Mouse (Mus musculus): ENCODE measurements at regions not wholly inside any gene's neighbourhood (a gene's known extent, or its start where the extent isn't known, plus 50 kb on each side); places are given as distances from the start of the nearest gene placed in this dataset.

DNA sequence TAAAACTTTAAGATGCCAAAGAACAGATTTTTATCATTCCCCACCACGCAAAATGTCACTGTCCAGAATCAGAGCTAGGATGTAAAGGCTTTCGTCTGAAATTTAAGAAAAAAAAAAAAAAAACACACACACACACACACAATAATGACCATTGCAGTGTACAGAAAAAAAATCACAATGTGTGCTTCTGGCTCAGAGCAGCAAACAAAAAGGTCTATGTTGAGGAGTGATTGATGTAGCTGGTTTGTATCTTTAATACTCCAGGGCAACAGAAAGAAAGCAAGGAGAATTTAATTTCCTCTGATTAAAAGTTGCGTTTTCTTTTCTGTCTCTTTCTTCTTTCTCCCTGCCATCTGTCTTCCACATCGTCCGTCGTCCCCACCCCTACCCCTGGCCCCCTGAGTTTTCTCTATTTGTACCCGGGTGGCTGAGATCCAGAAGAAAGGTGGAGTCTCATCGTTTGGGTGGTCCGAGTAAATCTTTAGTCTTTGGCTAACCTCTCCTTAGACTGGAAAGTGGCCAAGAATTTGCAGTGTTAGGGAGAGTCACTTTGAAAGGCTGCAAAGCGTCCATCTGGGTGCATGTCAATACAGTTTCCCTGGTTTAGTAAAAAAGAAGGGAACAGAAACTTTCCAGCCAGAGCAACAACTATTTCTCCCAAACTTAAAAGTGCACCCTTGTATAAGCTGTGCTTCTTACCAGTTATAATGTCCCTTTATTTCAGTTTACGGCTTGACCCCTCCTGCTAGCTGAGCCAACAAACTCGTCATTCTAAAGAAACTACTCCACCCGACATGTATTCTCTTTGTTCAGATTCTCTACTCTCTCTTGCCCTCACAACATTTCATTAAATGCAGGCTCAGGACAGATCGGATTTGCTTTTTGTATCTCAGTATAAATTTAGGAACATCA is 199.6 kb upstream of the Cxadr start:
- no peaks in the 10 kb centered on the region for H3K27me3 ChIP-seq (ENCODE audit: insufficient read depth, low read length)
- no peaks in the 10 kb centered on the region for H3K36me3 ChIP-seq (ENCODE audit: insufficient read depth, low read length)
- ATAC-seq (ENCODE audit: low FRiP score) (peak; percentile 27; the same call in 1 of the 2 replicates), DNase-seq (ENCODE audit: low spot score) (peak; percentile 84)
- no peaks in the 10 kb centered on the region for H3K4me1 ChIP-seq (ENCODE audit: insufficient read depth, low read length)
- peak overlapping the region; percentile 28 for H3K4me2 ChIP-seq (ENCODE audit: low read depth, low read length, poor library complexity, severe bottlenecking)
- H3K9me3 ChIP-seq (ENCODE audit: low read length) = no peaks in the 10 kb centered on the region
- 18% methylated on average over 14 of the region's 14 CpGs for WGBS
- H3K4me3 ChIP-seq (ENCODE audit: low read depth, low read length) = 0 out of 2 replicates have a peak overlapping the region, but pooled peaks have one; percentile 6
- H3K27ac ChIP-seq (ENCODE audit: low read depth, low read length) = no peak overlapping the region
- no peak for TF ChIP-seq CTCF (IDR thresholded peaks at IDR 0.05)
- no peak overlapping the region for H3K9ac ChIP-seq (replicated peaks; ENCODE audit: low read length, poor library complexity, severe bottlenecking)

DNA sequence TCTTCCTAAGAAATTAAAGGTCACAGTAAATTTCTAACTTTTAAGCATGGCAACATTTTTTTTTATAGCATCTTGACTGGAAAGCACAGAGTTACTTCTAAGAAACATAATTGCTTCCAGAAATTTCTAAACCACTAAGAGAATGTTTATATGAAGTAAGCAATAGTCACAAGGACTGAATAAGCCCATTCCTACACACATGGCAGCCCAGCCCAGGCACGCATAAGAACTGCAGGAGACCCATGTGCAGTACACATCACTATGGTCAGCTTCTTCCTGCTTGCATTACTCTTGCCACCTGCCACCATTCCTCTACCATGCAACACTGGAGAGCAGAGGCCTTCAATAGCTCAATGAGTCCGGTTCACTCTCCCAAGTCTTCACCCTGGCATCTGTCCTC is 201.4 kb upstream of the Cxadr start:
- Histone ChIP-seq H3K9me3 (ENCODE audit: low read length) (no peaks in the 10 kb centered on the region), H3K9ac (replicated peaks; ENCODE audit: low read length, poor library complexity, severe bottlenecking) (no peak overlapping the region), H3K4me2 (ENCODE audit: low read depth, low read length, poor library complexity, severe bottlenecking) (no peak overlapping the region), H3K27me3 (ENCODE audit: insufficient read depth, low read length) (no peaks in the 10 kb centered on the region), H3K4me1 (ENCODE audit: insufficient read depth, low read length) (no peaks in the 10 kb centered on the region), H3K36me3 (ENCODE audit: insufficient read depth, low read length) (no peaks in the 10 kb centered on the region), H3K4me3 (ENCODE audit: low read depth, low read length) (no peak overlapping the region), H3K27ac (ENCODE audit: low read depth, low read length) (no peak overlapping the region)
- no peak for TF ChIP-seq CTCF (IDR thresholded peaks at IDR 0.05)
- no peak for ATAC-seq (ENCODE audit: low FRiP score)
- DNase-seq (ENCODE audit: low spot score) = no peak
- 95% methylated on average over 2 of the region's 2 CpGs for WGBS

DNA sequence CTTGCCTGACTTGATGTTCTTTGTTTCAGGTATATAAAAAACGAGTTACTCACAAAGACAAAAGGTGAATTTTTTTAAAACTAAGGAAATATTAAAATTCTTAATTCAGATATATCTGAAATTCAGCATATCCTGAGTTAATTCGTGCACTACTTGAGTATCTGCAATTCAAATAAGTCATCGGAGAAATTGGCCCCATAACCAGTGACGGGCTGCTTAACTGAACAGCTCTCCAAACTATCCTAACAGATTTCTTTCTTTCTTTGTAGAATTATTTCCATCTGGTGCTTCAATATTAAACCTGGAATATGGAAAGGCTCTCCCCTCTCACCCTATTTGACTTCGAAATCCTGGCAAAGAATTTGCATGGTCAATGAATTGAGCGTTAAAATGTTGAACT is 202.2 kb upstream of the Cxadr start:
- WGBS = 69% methylated on average over 6 of the region's 6 CpGs

DNA sequence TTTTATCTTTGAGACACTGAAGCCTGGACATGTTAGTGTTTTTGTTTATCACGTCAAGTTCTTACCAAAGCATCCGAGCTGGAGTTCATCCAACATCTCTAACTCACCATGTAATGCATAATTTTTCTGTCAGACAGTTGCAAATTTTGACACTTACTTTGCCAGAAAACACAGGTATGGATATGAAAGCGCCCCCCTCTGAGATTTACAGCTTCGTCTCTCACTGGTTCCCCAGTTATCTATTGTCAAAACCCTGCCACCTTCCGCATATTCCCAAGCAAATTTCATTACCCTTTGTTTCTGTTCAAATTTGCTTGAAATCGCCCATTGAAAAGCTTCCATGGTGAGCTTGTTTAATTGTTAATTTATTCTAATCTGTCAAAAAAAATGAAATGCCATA is 202.7 kb upstream of the Cxadr start:
- no peaks in the 10 kb centered on the region for H3K9me3 ChIP-seq (ENCODE audit: low read length)
- no peak overlapping the region for H3K27ac ChIP-seq (ENCODE audit: low read depth, low read length)
- peak; percentile 18 for DNase-seq (ENCODE audit: low spot score)
- ATAC-seq (ENCODE audit: low FRiP score) = no peak
- H3K4me3 ChIP-seq (ENCODE audit: low read depth, low read length) = no peak overlapping the region
- no peaks in the 10 kb centered on the region for H3K4me1 ChIP-seq (ENCODE audit: insufficient read depth, low read length)
- WGBS = 70% methylated on average over 6 of the region's 6 CpGs
- no peak overlapping the region for H3K4me2 ChIP-seq (ENCODE audit: low read depth, low read length, poor library complexity, severe bottlenecking)
- H3K27me3 ChIP-seq (ENCODE audit: insufficient read depth, low read length) = no peaks in the 10 kb centered on the region
- TF ChIP-seq CTCF (IDR thresholded peaks at IDR 0.05) = no peak
- no peaks in the 10 kb centered on the region for H3K36me3 ChIP-seq (ENCODE audit: insufficient read depth, low read length)
- no peak overlapping the region for H3K9ac ChIP-seq (replicated peaks; ENCODE audit: low read length, poor library complexity, severe bottlenecking)

More for the DNA sequence above, 202.2 kb upstream of the Cxadr start:
- H3K9ac ChIP-seq (replicated peaks; ENCODE audit: low read length, poor library complexity, severe bottlenecking) = no peak overlapping the region
- no peaks in the 10 kb centered on the region for H3K4me1 ChIP-seq (ENCODE audit: insufficient read depth, low read length)
- H3K27me3 ChIP-seq (ENCODE audit: insufficient read depth, low read length) = no peaks in the 10 kb centered on the region
- no peak overlapping the region for H3K4me2 ChIP-seq (ENCODE audit: low read depth, low read length, poor library complexity, severe bottlenecking)
- no peaks in the 10 kb centered on the region for H3K36me3 ChIP-seq (ENCODE audit: insufficient read depth, low read length)
- DNase-seq (ENCODE audit: low spot score) (no peak), ATAC-seq (ENCODE audit: low FRiP score) (no peak)
- H3K9me3 ChIP-seq (ENCODE audit: low read length) = no peaks in the 10 kb centered on the region
- no peak overlapping the region for H3K27ac ChIP-seq (ENCODE audit: low read depth, low read length)
- TF ChIP-seq CTCF (IDR thresholded peaks at IDR 0.05) = no peak
- H3K4me3 ChIP-seq (ENCODE audit: low read depth, low read length) = no peak overlapping the region

DNA sequence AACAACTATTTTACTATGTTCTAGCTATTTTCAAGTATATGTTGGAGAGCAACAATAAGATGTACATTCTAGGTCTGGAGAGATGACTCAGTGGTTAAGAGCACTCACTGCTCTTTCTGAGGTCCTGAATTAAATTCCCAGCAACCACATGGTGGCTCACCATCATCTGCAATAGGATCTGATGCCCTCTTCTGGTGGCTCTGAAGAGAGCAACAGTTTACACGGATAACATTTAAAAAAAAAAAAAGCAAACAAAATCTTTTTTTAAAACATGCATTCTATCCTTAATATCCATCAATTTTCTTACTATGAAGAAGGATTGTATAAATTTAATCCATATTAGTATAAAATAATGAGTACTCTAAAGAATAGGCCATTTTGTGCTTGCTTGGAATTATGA is 204.7 kb upstream of the Cxadr start:
- Histone ChIP-seq H3K4me3 (ENCODE audit: low read depth, low read length) (no peak overlapping the region), H3K4me2 (ENCODE audit: low read depth, low read length, poor library complexity, severe bottlenecking) (no peak overlapping the region), H3K27ac (ENCODE audit: low read depth, low read length) (no peak overlapping the region), H3K36me3 (ENCODE audit: insufficient read depth, low read length) (no peaks in the 10 kb centered on the region), H3K27me3 (ENCODE audit: insufficient read depth, low read length) (no peaks in the 10 kb centered on the region), H3K9ac (replicated peaks; ENCODE audit: low read length, poor library complexity, severe bottlenecking) (no peak overlapping the region), H3K4me1 (ENCODE audit: insufficient read depth, low read length) (no peaks in the 10 kb centered on the region), H3K9me3 (ENCODE audit: low read length) (no peaks in the 10 kb centered on the region)
- ATAC-seq (ENCODE audit: low FRiP score) (no peak), DNase-seq (ENCODE audit: low spot score) (no peak)
- WGBS = 76% methylated on average over 1 of the region's 1 CpGs
- TF ChIP-seq CTCF (IDR thresholded peaks at IDR 0.05) = peak; percentile 25; the same call in 1 of the 2 replicates

DNA sequence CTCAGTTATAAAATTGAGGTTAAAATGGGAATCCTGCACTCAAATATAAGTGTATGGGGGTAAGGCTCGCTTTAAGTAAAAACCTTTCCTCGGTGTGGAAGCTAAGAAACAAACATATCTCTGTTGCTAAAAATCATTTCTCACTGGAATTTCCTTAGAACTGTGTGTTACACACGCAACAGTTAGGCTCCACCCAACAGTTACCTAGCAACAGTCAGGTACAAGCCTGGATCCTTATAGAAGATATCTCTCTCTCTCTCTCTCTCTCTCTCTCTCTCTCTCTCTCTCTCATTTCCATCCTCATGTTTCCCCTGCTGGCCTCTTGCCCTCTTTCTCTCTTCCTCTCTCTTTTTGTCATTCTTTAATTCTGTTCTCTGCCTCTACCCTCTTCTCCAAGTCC is 211.1 kb upstream of the Cxadr start:
- no peaks in the 10 kb centered on the region for H3K9me3 ChIP-seq (ENCODE audit: low read length)
- DNase-seq (ENCODE audit: low spot score) (peak; percentile 12), ATAC-seq (ENCODE audit: low FRiP score) (no peak)
- no peaks in the 10 kb centered on the region for H3K4me1 ChIP-seq (ENCODE audit: insufficient read depth, low read length)
- H3K36me3 ChIP-seq (ENCODE audit: insufficient read depth, low read length) = no peaks in the 10 kb centered on the region
- H3K9ac ChIP-seq (replicated peaks; ENCODE audit: low read length, poor library complexity, severe bottlenecking) = no peak overlapping the region
- WGBS = 55% methylated on average over 3 of the region's 3 CpGs
- no peak for TF ChIP-seq CTCF (IDR thresholded peaks at IDR 0.05)
- no peak overlapping the region for H3K4me2 ChIP-seq (ENCODE audit: low read depth, low read length, poor library complexity, severe bottlenecking)
- H3K27me3 ChIP-seq (ENCODE audit: insufficient read depth, low read length) = no peaks in the 10 kb centered on the region
- H3K27ac ChIP-seq (ENCODE audit: low read depth, low read length) = no peak overlapping the region
- no peak overlapping the region for H3K4me3 ChIP-seq (ENCODE audit: low read depth, low read length)
